In genomic region chrX:106129877-106130276, GRCm38 (mm10) we compare ENCODE assay signal across 18 mouse cellular contexts. TPM values are rescaled to one million over a fixed set of nuclear protein-coding genes. Genes with fewer than 3 reads are reported as not detected.
"Had no signal": no experiment of that assay in that cellular context is flagged by ENCODE, and none has a peak within 500 bp of the region (broad histone marks: within the 10 kb centered on the region; RNA-seq: fewer than 3 reads in every experiment).

No protein-coding gene starts in this region.

- H3K27me3 ChIP-seq: liver, embryonic 12.5 days; lung, embryonic 15.5 days; midbrain, embryonic 13.5 days; midbrain, embryonic 15.5 days; neural tube, embryonic 13.5 days; stomach, embryonic 15.5 days had no signal

- H3K36me3 ChIP-seq: liver, embryonic 12.5 days; lung, embryonic 15.5 days; neural tube, embryonic 15.5 days; stomach, embryonic 15.5 days had no signal

- H3K27ac ChIP-seq: liver, embryonic 12.5 days; liver, embryonic 14.5 days; lung, embryonic 15.5 days; midbrain, embryonic 13.5 days; midbrain, embryonic 15.5 days; neural tube, embryonic 13.5 days; neural tube, embryonic 15.5 days; stomach, embryonic 15.5 days had no signal

- H3K9me3 ChIP-seq: liver, embryonic 12.5 days; lung, embryonic 15.5 days; megakaryocyte, embryonic 14.5 days; midbrain, embryonic 13.5 days; midbrain, embryonic 15.5 days; neural tube, embryonic 13.5 days; neural tube, embryonic 15.5 days; stomach, embryonic 15.5 days had no signal

- ATAC-seq: liver, embryonic 12.5 days; midbrain, embryonic 13.5 days; midbrain, embryonic 15.5 days had no signal

- DNase-seq: lung, adult 2 months; lung, postnatal 14 days; lung, postnatal 4 days; right cerebral cortex, postnatal 14 days; thymus, adult 18-20 months; thymus, postnatal 14 days; thymus, postnatal 36 days had no signal

- H3K4me3 ChIP-seq: liver, embryonic 12.5 days; lung, embryonic 15.5 days; megakaryocyte, embryonic 14.5 days; midbrain, embryonic 13.5 days; midbrain, embryonic 15.5 days; myocyte; neural tube, embryonic 13.5 days; neural tube, embryonic 15.5 days; stomach, embryonic 15.5 days had no signal

- H3K4me1 ChIP-seq: liver, embryonic 12.5 days; lung, embryonic 15.5 days; midbrain, embryonic 13.5 days; midbrain, embryonic 15.5 days; neural tube, embryonic 13.5 days; neural tube, embryonic 15.5 days; stomach, embryonic 15.5 days had no signal

- H3K9ac ChIP-seq: liver, embryonic 12.5 days; liver, embryonic 14.5 days; lung, embryonic 15.5 days; midbrain, embryonic 13.5 days; midbrain, embryonic 15.5 days; neural tube, embryonic 13.5 days; neural tube, embryonic 15.5 days; stomach, embryonic 15.5 days had no signal

- H3K4me2 ChIP-seq: liver, embryonic 12.5 days; lung, embryonic 15.5 days; midbrain, embryonic 11.5 days; midbrain, embryonic 13.5 days; midbrain, embryonic 15.5 days; neural tube, embryonic 13.5 days; neural tube, embryonic 15.5 days; stomach, embryonic 15.5 days had no signal

RNA-seq across cellular contexts. Expression of gene Tlr13, which starts 13.1 kb away (rescaled TPM):
- polyA plus RNA-seq: myocyte had no signal
